Mouse (Mus musculus) kidney, embryonic 14.5 days (tissue): ENCODE data around the gene Zfp382. TPM values are rescaled to one million over a fixed set of nuclear protein-coding genes. Genes with fewer than 3 reads are reported as not detected.
"Not testable (repeated sequence)": the region's sequence is repeated elsewhere in the genome, so short reads cannot be mapped to it uniquely, and the experiment has no call there.

Experiments used
- ATAC-seq: fragments of 200-750 bp; cut with Nextera tagmentation; 2 replicates; pipeline ENCODE4 v1.8.0; 2017; ENCODE audit warnings: moderate number of reproducible peaks, mild to moderate bottlenecking, moderate TSS enrichment, moderate library complexity; ENCODE audit not compliant: low FRiP score, low TSS enrichment
- H3K27ac ChIP-seq: fragments of 300-500 bp; sonication (generic); 2 replicates; pipeline ENCODE4 v1.5.1; 2014; ENCODE audit warnings: low read depth, mild to moderate bottlenecking, low read length, moderate library complexity, mixed read lengths
- H3K27me3 ChIP-seq: fragments of 300-500 bp; sonication (generic); 2 replicates; pipeline ENCODE4 v1.6.1; 2014; ENCODE audit warnings: mild to moderate bottlenecking, low read length; ENCODE audit not compliant: control insufficient read depth, insufficient read depth
- H3K36me3 ChIP-seq: fragments of 300-500 bp; sonication (generic); 2 replicates; pipeline ENCODE4 v1.6.1; 2014; ENCODE audit warnings: low read length, mixed read lengths; ENCODE audit not compliant: control insufficient read depth, insufficient read depth
- H3K4me1 ChIP-seq: fragments of 300-500 bp; sonication (generic); 2 replicates; pipeline ENCODE4 v1.6.1; 2014; ENCODE audit warnings: low read length, mixed read lengths; ENCODE audit not compliant: control insufficient read depth, insufficient read depth
- H3K4me2 ChIP-seq: fragments of 300-500 bp; sonication (generic); replicated peaks from 2 replicates; pipeline ENCODE4 v1.6.1; 2014; ENCODE audit warnings: low read depth, mild to moderate bottlenecking, low read length
- H3K4me3 ChIP-seq: fragments of 300-500 bp; sonication (generic); 2 replicates; pipeline ENCODE4 v1.5.1; 2014; ENCODE audit warnings: mild to moderate bottlenecking, low read length
- H3K9ac ChIP-seq: fragments of 300-500 bp; sonication (generic); 2 replicates; pipeline ENCODE4 v1.6.1; 2014; ENCODE audit warnings: low read depth, mild to moderate bottlenecking, low read length, moderate library complexity
- H3K9me3 ChIP-seq: fragments of 300-500 bp; sonication (generic); 2 replicates; pipeline ENCODE4 v1.6.1; 2016; ENCODE audit warnings: low read length; ENCODE audit not compliant: control insufficient read depth
- WGBS: fragments of 180-500 bp; shearing (Covaris S2); extraction: QIAGEN DNeasy Blood & Tissue Kit; methylation state at CpG from one replicate; pipeline ENCODE4 v1.1.7; 2014; 5-methylcytosine and 5-hydroxymethylcytosine counted together
- polyA plus RNA-seq: library from polyadenylated mRNA; unstranded; fragments of >200 nt; fragmentation: Nextera tagmentation; extraction: Ambion mirVana; gene quantifications from 2 replicates; pipeline ENCODE4 v1.2.1, GENCODE M21; 2014

Gene Zfp382
- polyA plus RNA-seq, 1 experiment from 2014 or later = 6.1 TPM

GRCm38 (mm10) chr7:30169583-30170282, 48.0 kb downstream of the Zfp382 start, which contains the start of gene Zfp146:
TSS of gene Zfp146 (minus strand) at chr7:30169750.
- under 1% methylated on average over 36 of the region's 36 CpGs for WGBS
- H3K36me3 ChIP-seq = peaks cover 23% of the 10 kb centered on the region; the same call in 1 of the 2 replicates
- H3K9ac ChIP-seq = peak within 1 kb of the TSS; percentile 93
- H3K27me3 ChIP-seq = no peaks in the 10 kb centered on the region
- H3K27ac ChIP-seq = peak within 1 kb of the TSS; percentile 94
- peak within 1 kb of the TSS; percentile 77 for H3K4me3 ChIP-seq
- H3K4me2 ChIP-seq = peak within 1 kb of the TSS; percentile 68
- peaks cover 29% of the 10 kb centered on the region for H3K9me3 ChIP-seq
- peaks cover 6% of the 10 kb centered on the region for H3K4me1 ChIP-seq
- peak; percentile 97 for ATAC-seq

DNA sequence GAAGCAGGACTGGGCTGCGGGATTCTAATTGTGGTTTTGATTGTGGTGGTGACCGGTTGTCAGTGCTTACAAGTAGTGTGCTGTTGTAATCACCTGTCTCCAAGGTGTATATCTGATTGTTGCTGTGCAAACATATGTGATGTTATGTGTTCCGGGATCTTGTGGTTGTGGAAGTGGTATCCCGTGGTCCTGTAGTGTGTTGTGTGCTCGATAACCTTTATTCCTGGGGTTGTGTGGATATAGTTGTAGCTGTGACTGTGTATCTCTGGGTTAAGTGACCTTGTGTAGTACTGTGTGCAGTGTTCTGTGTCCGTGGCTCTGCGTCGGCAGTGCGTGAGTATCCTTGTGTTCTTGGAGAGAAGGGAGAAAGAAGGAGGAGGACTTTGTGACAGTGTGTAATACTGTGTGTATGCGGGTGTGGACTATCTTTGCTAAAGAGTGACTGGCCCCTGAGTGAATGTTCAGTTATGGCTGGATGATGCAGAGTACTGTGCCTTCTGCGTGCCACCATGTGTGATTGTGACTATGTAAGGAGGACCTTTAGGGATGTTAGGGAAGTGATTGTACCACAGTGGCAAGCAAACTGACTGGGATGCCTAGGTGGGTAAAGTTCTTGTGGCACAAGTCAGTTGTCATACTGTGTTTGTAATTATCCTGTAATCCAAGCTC, 48.7 kb downstream of the Zfp382 start:
- H3K9me3 ChIP-seq = peaks cover 22% of the 10 kb centered on the region

GRCm38 (mm10) chr7:30176474-30176873, 54.7 kb downstream of the Zfp382 start:
- Histone ChIP-seq H3K9me3 (no peaks in the 10 kb centered on the region), H3K4me1 (no peaks in the 10 kb centered on the region), H3K9ac (no peak overlapping the region), H3K4me3 (no peak overlapping the region), H3K27me3 (no peaks in the 10 kb centered on the region), H3K4me2 (no peak overlapping the region), H3K27ac (no peak overlapping the region), H3K36me3 (peaks cover 14% of the 10 kb centered on the region)
- WGBS = 87% methylated on average over 12 of the region's 12 CpGs
- ATAC-seq = no peak

More for the DNA sequence above, 48.7 kb downstream of the Zfp382 start:
- Histone ChIP-seq H3K27ac (peak overlapping the region; percentile 94), H3K4me1 (peaks cover 6% of the 10 kb centered on the region), H3K4me2 (peak overlapping the region; percentile 68), H3K9ac (peak overlapping the region; percentile 93), H3K36me3 (peaks cover 17% of the 10 kb centered on the region; the same call in 1 of the 2 replicates), H3K27me3 (no peaks in the 10 kb centered on the region), H3K4me3 (peak overlapping the region; percentile 77)
- WGBS = 15% methylated on average over 11 of the region's 11 CpGs
- ATAC-seq = peak; percentile 10

GRCm38 (mm10) chr7:30178256-30178655, 56.5 kb downstream of the Zfp382 start:
- ATAC-seq = no peak
- Histone ChIP-seq H3K27ac (no peak overlapping the region), H3K4me2 (no peak overlapping the region), H3K27me3 (no peaks in the 10 kb centered on the region), H3K9ac (no peak overlapping the region), H3K36me3 (peaks cover 14% of the 10 kb centered on the region), H3K4me3 (no peak overlapping the region), H3K9me3 (no peaks in the 10 kb centered on the region), H3K4me1 (no peaks in the 10 kb centered on the region)
- 85% methylated on average over 11 of the region's 11 CpGs for WGBS

- no peaks in the 10 kb centered on the region for H3K9me3 ChIP-seq
- no peaks in the 10 kb centered on the region; the same call in 1 of the 2 replicates for H3K4me1 ChIP-seq
- H3K36me3 ChIP-seq = peaks cover 23% of the 10 kb centered on the region
- ATAC-seq = no peak; the same call in 1 of the 2 replicates
- H3K27me3 ChIP-seq = no peaks in the 10 kb centered on the region
- H3K4me2 ChIP-seq = no peak overlapping the region
- H3K27ac ChIP-seq = no peak overlapping the region
- 4% methylated on average over 4 of the region's 4 CpGs for WGBS
- H3K9ac ChIP-seq = no peak overlapping the region
- no peak overlapping the region for H3K4me3 ChIP-seq
These were observed 59.6 kb downstream of the Zfp382 start for GRCm38 (mm10) chr7:30181308-30181707.

DNA sequence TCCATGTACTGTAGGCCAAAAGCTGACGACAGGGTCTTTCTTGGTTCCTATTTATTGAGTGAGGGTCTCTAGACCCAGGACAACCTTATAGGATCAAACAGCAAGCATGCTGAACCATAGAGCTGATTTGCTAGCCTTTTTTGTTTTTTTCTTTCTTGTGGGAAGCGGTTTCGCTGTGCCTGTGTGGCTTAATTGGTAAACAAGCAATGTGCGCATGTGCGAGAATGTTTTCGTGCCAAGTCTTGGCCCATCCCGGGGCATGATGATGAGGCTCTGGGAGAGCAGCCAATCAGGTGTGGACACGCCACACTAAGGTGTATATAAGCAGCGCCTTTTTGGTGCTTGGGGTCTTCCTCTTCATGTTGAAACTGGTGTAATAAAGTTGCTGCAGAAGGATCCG, 60.2 kb downstream of the Zfp382 start:
- not testable (repeated sequence) for ATAC-seq, H3K27me3 ChIP-seq, H3K4me1 ChIP-seq, H3K9ac ChIP-seq, H3K4me2 ChIP-seq, H3K4me3 ChIP-seq, H3K27ac ChIP-seq, H3K9me3 ChIP-seq
- 92% methylated on average over 10 of the region's 10 CpGs for WGBS
- H3K36me3 ChIP-seq = peaks cover 29% of the 10 kb centered on the region

DNA sequence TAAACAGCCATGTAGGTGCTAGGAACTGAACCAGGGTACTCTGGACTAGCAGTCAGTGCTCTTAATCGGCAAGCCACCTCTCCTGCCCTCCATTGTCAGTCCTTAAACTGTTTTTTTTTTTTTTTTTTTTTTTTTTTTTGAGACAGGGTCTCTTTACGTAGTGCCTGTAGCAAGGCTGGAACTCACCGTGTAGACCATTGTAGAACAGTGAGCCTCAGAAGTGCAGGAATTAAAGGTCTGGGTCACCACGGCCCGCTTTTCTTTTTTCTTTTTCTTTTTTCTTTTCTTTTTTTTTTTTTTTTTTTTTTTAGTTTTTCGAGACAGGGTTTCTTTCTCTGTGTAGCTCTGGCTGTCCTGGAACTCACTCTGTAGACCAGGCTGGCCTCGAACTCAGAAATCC, 61.4 kb downstream of the Zfp382 start:
- 81% methylated on average over 7 of the region's 7 CpGs for WGBS
- H3K27me3 ChIP-seq, H3K4me2 ChIP-seq, H3K4me1 ChIP-seq, ATAC-seq, H3K9ac ChIP-seq, H3K27ac ChIP-seq, H3K9me3 ChIP-seq, H3K4me3 ChIP-seq: not testable (repeated sequence)
- peaks cover 35% of the 10 kb centered on the region for H3K36me3 ChIP-seq

DNA sequence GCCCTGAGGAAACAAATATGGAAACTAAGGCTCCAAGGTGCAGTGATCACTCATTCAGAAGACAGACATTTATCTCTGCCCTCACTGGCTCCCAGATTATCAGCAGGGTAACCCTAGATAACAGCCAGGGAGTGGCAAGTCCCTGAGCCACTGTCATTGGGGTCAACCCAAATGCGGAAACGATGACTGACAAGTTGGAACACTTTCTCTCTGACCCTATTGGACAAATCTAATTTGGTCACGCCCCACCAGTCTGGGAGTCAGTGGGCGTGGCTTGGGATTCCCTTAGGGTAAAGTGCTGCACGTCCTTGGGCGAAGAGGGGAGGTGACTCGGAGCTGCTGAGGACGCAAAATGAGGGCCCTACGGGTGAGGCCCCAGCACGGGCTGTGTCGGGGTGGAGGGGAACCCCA, 62.1 kb downstream of the Zfp382 start, which contains the start of gene Cox7a1:
Gene Cox7a1 (plus strand): TSS at position 266 of the 411 bp plus-strand sequence.
- Histone ChIP-seq H3K27me3 (no peaks in the 10 kb centered on the region), H3K9me3 (no peaks in the 10 kb centered on the region), H3K4me2 (peak within 1 kb of the TSS; percentile 30), H3K4me3 (peak within 1 kb of the TSS; percentile 3; the same call in 1 of the 2 replicates), H3K4me1 (no peaks in the 10 kb centered on the region; the same call in 1 of the 2 replicates), H3K27ac (no peak within 1 kb of the TSS), H3K36me3 (peaks cover 35% of the 10 kb centered on the region), H3K9ac (peak within 1 kb of the TSS; percentile 32; the same call in 1 of the 2 replicates)
- peak; percentile 58 for ATAC-seq
- WGBS = 3% methylated on average over 11 of the region's 11 CpGs
